Mouse (Mus musculus) embryonic fibroblast, embryonic 13.5 days (primary cell): ENCODE measurements around the gene Amhr2.

Source experiments
- CTCF ChIP-seq: IDR thresholded peaks from 2 replicates; pipeline ENCODE4 v1.5.1; 2011; ENCODE audit warnings: mild to moderate bottlenecking, control low read depth, low read length, moderate library complexity, borderline replicate concordance; ENCODE audit not compliant: insufficient read depth
- POLR2A ChIP-seq: IDR thresholded peaks from 2 replicates; pipeline ENCODE4 v1.6.1; 2011; ENCODE audit warnings: low read depth, mild to moderate bottlenecking, control low read depth, low read length, moderate library complexity

- TF ChIP-seq POLR2A: peak; percentile 52
- no peak for TF ChIP-seq CTCF
Measured at GRCm38 (mm10) chr15:102406196-102406911, 38.8 kb upstream of the Amhr2 start.
